Mouse (Mus musculus) CH12.LX (cell line): ENCODE data around the gene Atxn7l1.

Source experiments
- BHLHE40 ChIP-seq: IDR thresholded peaks from 2 replicates; pipeline ENCODE4 v1.6.1; 2011; ENCODE audit warnings: mild to moderate bottlenecking, low read depth, low read length, improper control_type of control experiment
- CHD2 ChIP-seq: IDR thresholded peaks from 2 replicates; pipeline ENCODE4 v1.6.1; 2011; ENCODE audit warnings: low read length, improper control_type of control experiment
- CTCF ChIP-seq, 2 experiments: IDR thresholded peaks in 1 of 2; conservative IDR thresholded peaks in 1 of 2; 2 replicates each; pipeline ENCODE4 v1.5.1; 2011 to 2012; ENCODE audit warnings: low read depth in 2 of 2, low read length in 2 of 2, improper control_type of control experiment in 1 of 2, inconsistent platforms in 1 of 2, mild to moderate bottlenecking in 1 of 2, moderate library complexity in 1 of 2
- EP300 ChIP-seq: IDR thresholded peaks from 2 replicates; pipeline ENCODE4 v1.6.1; 2011; ENCODE audit warnings: low read length, improper control_type of control experiment
- JUN ChIP-seq: IDR thresholded peaks from 2 replicates; pipeline ENCODE4 v1.6.1; 2011; ENCODE audit warnings: low read depth, mild to moderate bottlenecking, low read length, improper control_type of control experiment, moderate library complexity; ENCODE audit not compliant: insufficient read depth
- KAT2A ChIP-seq: IDR thresholded peaks from 2 replicates; pipeline ENCODE4 v1.6.1; 2012; ENCODE audit warnings: low read length, improper control_type of control experiment, inconsistent platforms; ENCODE audit not compliant: insufficient replicate concordance
- MAFK ChIP-seq: IDR thresholded peaks from 2 replicates; pipeline ENCODE4 v1.6.1; 2011; ENCODE audit warnings: low read length, improper control_type of control experiment; ENCODE audit not compliant: insufficient replicate concordance
- MEF2A ChIP-seq: IDR thresholded peaks from 2 replicates; pipeline ENCODE4 v1.6.1; 2014; ENCODE audit warnings: low read depth, mild to moderate bottlenecking, inconsistent platforms, low read length, improper control_type of control experiment, borderline replicate concordance
- MXI1 ChIP-seq: IDR thresholded peaks from 2 replicates; pipeline ENCODE4 v1.6.1; 2011; ENCODE audit warnings: mild to moderate bottlenecking, low read depth, low read length, improper control_type of control experiment
- NRF1 ChIP-seq: IDR thresholded peaks from 2 replicates; pipeline ENCODE4 v1.6.1; 2014; ENCODE audit warnings: low read depth, mild to moderate bottlenecking, inconsistent platforms, low read length, improper control_type of control experiment, moderate library complexity
- POLR2A ChIP-seq: IDR thresholded peaks from 2 replicates; pipeline ENCODE4 v1.6.1; 2011; ENCODE audit warnings: low read depth, mild to moderate bottlenecking, improper control_type of control experiment, low read length
- RAD21 ChIP-seq: IDR thresholded peaks from 2 replicates; pipeline ENCODE4 v1.6.1; 2011; ENCODE audit warnings: low read depth, mild to moderate bottlenecking, low read length, improper control_type of control experiment, moderate library complexity
- TCF12 ChIP-seq: IDR thresholded peaks from 2 replicates; pipeline ENCODE4 v1.6.1; 2014; ENCODE audit warnings: low read depth, mild to moderate bottlenecking, inconsistent platforms, low read length, improper control_type of control experiment

DNA sequence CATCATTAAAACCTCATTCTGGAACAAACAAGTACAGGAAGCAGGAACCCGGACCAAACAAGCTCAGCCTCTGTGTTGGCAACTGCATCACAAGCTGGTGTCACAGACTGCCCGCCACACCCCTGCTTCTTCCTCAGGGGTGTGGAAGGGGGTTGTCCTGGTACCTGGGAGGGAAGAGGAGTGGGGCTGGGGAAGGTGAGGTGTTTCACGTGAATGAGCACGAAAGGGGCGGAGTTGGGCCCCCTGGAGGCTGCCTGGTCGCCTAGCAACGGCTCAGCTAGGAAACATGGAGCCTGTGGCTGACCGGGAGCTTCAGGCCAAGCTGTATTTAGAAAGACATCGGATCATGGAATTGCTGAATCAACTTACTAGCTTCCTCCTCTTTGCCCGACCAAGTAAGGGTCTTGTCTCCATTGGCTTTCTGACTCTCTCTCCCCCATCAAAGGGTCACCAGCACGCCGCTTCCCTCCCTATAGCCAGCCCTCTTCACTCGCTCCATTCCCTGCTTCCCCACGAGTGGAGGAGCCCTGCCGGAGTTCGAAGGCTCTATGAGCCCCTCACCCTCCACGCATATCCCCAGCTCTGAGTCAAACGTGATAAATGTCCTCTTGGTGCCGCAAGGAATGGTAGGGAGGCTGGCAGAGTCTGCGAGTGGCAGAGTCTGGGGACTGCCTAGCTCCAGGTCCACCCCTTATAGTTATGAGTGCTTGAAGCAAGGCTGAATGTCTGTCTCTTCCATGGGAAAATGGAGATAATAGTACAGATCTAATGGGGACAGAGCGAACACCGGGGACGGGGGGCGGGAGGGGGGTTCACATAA, 247.5 kb downstream of the Atxn7l1 start, which contains the start of gene Efcab10:
- TF ChIP-seq NRF1 (no peak), BHLHE40 (0 out of 2 replicates have a peak, but pooled peaks have one; percentile 22), POLR2A (no peak), EP300 (no peak), MAFK (no peak), KAT2A (no peak), CTCF (conservative IDR thresholded peaks at IDR 0.05 in 1 of 2, IDR thresholded peaks at IDR 0.05 in 1 of 2; ENCODE audit: low read depth in 2 of 2, low read length in 2 of 2) (no peak), MEF2A (no peak), JUN (no peak), CHD2 (no peak), RAD21 (no peak), TCF12 (no peak), MXI1 (no peak)
